Mouse (Mus musculus) ovary, postnatal 14 days (tissue): ENCODE measurements around the gene Shisal1.

Experiments
- DNase-seq: peaks from one replicate; pipeline ENCODE4 v3.0.0; 2022; ENCODE audit warnings: low spot score

The Shisal1 gene

GRCm38 (mm10) chr15:84372801-84373200 lies 74.1 kb downstream of the Shisal1 start:
- no peak for DNase-seq

GRCm38 (mm10) chr15:84367402-84367801 lies 79.5 kb downstream of the Shisal1 start:
- DNase-seq: no peak

GRCm38 (mm10) chr15:84366574-84366989 lies 80.3 kb downstream of the Shisal1 start:
- no peak for DNase-seq

GRCm38 (mm10) chr15:84365675-84366381 lies 81.1 kb downstream of the Shisal1 start:
- DNase-seq: no peak

- no peak for DNase-seq
Observed at GRCm38 (mm10) chr15:84364746-84365145, 82.2 kb downstream of the Shisal1 start.

GRCm38 (mm10) chr15:84355081-84355480 lies 91.8 kb downstream of the Shisal1 start:
- no peak for DNase-seq

- no peak for DNase-seq
Observed at GRCm38 (mm10) chr15:84351915-84352844, 94.7 kb downstream of the Shisal1 start.

GRCm38 (mm10) chr15:84351342-84351741 lies 95.6 kb downstream of the Shisal1 start:
- DNase-seq: no peak

GRCm38 (mm10) chr15:84349915-84350738 lies 96.8 kb downstream of the Shisal1 start:
- DNase-seq: no peak

GRCm38 (mm10) chr15:84348769-84349168 lies 98.1 kb downstream of the Shisal1 start:
- no peak for DNase-seq

GRCm38 (mm10) chr15:84340926-84341325 lies 106.0 kb downstream of the Shisal1 start:
- DNase-seq: no peak

GRCm38 (mm10) chr15:84337599-84337998 lies 109.3 kb downstream of the Shisal1 start:
- DNase-seq: no peak

- DNase-seq: no peak
Observed at GRCm38 (mm10) chr15:84336281-84336817, 110.5 kb downstream of the Shisal1 start.

- no peak for DNase-seq
Observed at GRCm38 (mm10) chr15:84331066-84331612, 115.8 kb downstream of the Shisal1 start.

GRCm38 (mm10) chr15:84329940-84330339 lies 117.0 kb downstream of the Shisal1 start:
- DNase-seq: no peak
